Mouse (Mus musculus) granulocyte monocyte progenitor cell, adult 5-6 weeks (primary cell): ENCODE data around the gene Itpripl1. TPM values are rescaled to one million over a fixed set of nuclear protein-coding genes. Genes with fewer than 3 reads are reported as not detected.
"Not testable (repeated sequence)": the region's sequence is repeated elsewhere in the genome, so short reads cannot be mapped to it uniquely, and the experiment has no call there.

Source experiments
- ATAC-seq: replicated peaks from 2 replicates; pipeline ENCODE4 v1.8.0; 2016; ENCODE audit warnings: mild to moderate bottlenecking, moderate TSS enrichment, inconsistent platforms; ENCODE audit not compliant: poor library complexity, severe bottlenecking
- total RNA-seq, 2 experiments: library from RNA; stranded (forward) in 1 of 2; stranded (reverse) in 1 of 2; fragments of 200-712, 200-1000 nt in 1 of 2; fragments of >200 nt in 1 of 2; fragmentation: Nextera tagmentation in 1 of 2; gene quantifications; 2 replicates each; pipeline ENCODE4 v1.2.3; 2014 to 2017

Gene Itpripl1
- total RNA-seq, 2 experiments from 2014 or later: 26.2 to 27.7 TPM

DNA sequence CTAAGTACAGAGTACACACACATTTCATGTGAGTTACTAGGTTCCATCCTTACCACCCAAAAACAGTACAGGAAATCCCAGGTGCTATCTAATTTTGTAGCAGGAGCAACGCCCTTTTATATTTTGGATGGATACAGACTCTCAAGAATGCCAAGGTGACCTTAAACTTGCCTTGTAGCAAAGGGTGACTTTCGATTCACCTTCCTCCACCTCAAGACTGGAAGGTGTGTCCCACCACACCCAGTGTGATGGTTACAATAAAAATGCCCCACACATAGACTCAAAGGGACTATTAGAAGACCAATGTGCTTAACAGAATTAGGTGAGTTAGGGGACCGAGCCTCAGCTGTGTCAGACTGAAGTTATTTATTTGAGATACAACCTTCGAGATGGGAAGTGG, 34.3 kb downstream of the Itpripl1 start:
- no peak for ATAC-seq

DNA sequence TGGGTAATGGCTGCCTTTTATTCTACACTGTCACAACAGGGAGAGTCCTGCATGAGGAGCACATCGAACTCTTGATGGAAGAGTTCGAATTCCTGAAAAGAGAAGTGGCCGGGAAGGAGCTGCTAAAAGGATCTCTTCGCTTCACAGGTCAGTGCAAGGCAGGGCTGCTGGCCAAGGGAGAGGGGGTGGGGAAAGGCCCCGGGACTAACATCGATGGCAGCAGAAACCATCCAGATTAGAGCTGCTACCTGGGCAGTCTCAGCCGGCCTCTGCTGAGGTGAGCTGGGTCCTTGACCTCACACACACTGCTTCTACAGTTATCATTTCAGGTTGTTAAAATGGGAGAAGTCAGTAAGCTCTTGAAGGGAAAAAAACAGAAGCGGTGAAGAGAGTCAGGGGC, 51.2 kb downstream of the Itpripl1 start:
- ATAC-seq: no peak

DNA sequence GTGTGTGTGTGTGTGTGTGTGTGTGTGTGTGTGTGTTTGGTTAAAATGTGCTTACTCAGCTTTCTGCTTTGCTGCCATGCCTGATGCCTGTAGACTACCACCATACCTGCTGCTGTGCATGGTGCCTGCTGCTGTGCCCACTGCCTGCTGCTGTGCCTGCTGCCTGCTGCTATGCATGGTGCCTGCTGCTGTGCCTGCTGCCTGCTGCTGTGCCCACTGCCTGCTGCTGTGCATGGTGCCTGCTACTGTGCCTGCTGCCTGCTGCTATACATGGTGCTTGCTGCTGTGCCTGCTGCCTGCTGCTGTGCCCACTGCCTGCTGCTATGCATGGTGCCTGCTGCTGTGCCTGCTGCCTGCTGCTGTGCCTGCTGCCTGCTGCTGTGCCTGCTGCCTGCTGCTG, 53.1 kb downstream of the Itpripl1 start:
- not testable (repeated sequence) for ATAC-seq

Other genes with a start within 250 kb of the Itpripl1 start
- 22.1 and 39.3 TPM in 2 replicates for gene Sppl2a, start 210.2 kb downstream of the Itpripl1 start, total RNA-seq (2014; fragmentation: Nextera tagmentation)
- gene Sppl2a, start 210.2 kb downstream of the Itpripl1 start, total RNA-seq (2017): 32.7 and 35.5 TPM in 2 replicates
- 8.6 and 12.7 TPM in 2 replicates for gene Ap4e1, start 134.7 kb downstream of the Itpripl1 start, total RNA-seq (2014; fragmentation: Nextera tagmentation)
- gene Ap4e1, start 134.7 kb downstream of the Itpripl1 start, total RNA-seq (2017): 17.8 and 19.6 TPM in 2 replicates
- 41.2 and 51.4 TPM in 2 replicates for gene Blvra, start 72.8 kb downstream of the Itpripl1 start, total RNA-seq (2014; fragmentation: Nextera tagmentation)
- 30.5 and 34.9 TPM in 2 replicates for gene Blvra, start 72.8 kb downstream of the Itpripl1 start, total RNA-seq (2017)
- gene Ncaph, start 9.5 kb downstream of the Itpripl1 start, total RNA-seq (2014; fragmentation: Nextera tagmentation): 39.1 and 52.5 TPM in 2 replicates
- gene Ncaph, start 9.5 kb downstream of the Itpripl1 start, total RNA-seq (2017): 49.6 and 61.3 TPM in 2 replicates
- 1.2 and 3.4 TPM in 2 replicates for gene 1810024B03Rik, start 64.8 kb upstream of the Itpripl1 start, total RNA-seq (2014; fragmentation: Nextera tagmentation)
- 1.5 and 2.3 TPM in 2 replicates for gene 1810024B03Rik, start 64.8 kb upstream of the Itpripl1 start, total RNA-seq (2017)
- 66.4 and 82.1 TPM in 2 replicates for gene Snrnp200, start 64.9 kb upstream of the Itpripl1 start, total RNA-seq (2014; fragmentation: Nextera tagmentation)
- gene Snrnp200, start 64.9 kb upstream of the Itpripl1 start, total RNA-seq (2017): 133 and 167 TPM in 2 replicates
- gene Ciao1, start 104.4 kb upstream of the Itpripl1 start, total RNA-seq (2014; fragmentation: Nextera tagmentation): 36.3 and 47.4 TPM in 2 replicates
- gene Ciao1, start 104.4 kb upstream of the Itpripl1 start, total RNA-seq (2017): 33.5 and 38.7 TPM in 2 replicates
- gene Tmem127, start 104.5 kb upstream of the Itpripl1 start, total RNA-seq (2014; fragmentation: Nextera tagmentation): 12.8 and 18.8 TPM in 2 replicates
- 32.4 and 41.7 TPM in 2 replicates for gene Tmem127, start 104.5 kb upstream of the Itpripl1 start, total RNA-seq (2017)
- 69.6 and 84.0 TPM in 2 replicates for gene Stard7, start 126.8 kb upstream of the Itpripl1 start, total RNA-seq (2014; fragmentation: Nextera tagmentation)
- 131 and 143 TPM in 2 replicates for gene Stard7, start 126.8 kb upstream of the Itpripl1 start, total RNA-seq (2017)
- 22.3 and 33.3 TPM in 2 replicates for gene Dusp2, start 192.7 kb upstream of the Itpripl1 start, total RNA-seq (2014; fragmentation: Nextera tagmentation)
- 50.4 and 51.2 TPM in 2 replicates for gene Dusp2, start 192.7 kb upstream of the Itpripl1 start, total RNA-seq (2017)
- gene Astl, start 195.2 kb upstream of the Itpripl1 start, total RNA-seq (2014; fragmentation: Nextera tagmentation): 0.60 TPM in 1 of 2 replicates, not detected in the other
- 0.04 and 0.21 TPM in 2 replicates for gene Astl, start 195.2 kb upstream of the Itpripl1 start, total RNA-seq (2017)
- not detected in 2 replicates for gene Adra2b, start 219.8 kb upstream of the Itpripl1 start, total RNA-seq (2014; fragmentation: Nextera tagmentation)
- gene Adra2b, start 219.8 kb upstream of the Itpripl1 start, total RNA-seq (2017): not detected in 2 replicates